Mouse (Mus musculus): ENCODE measurements around the gene Il34. TPM values are rescaled to one million over a fixed set of nuclear protein-coding genes. Genes with fewer than 3 reads are reported as not detected.

The Il34 gene
- polyA plus RNA-seq, 1 experiment from 2014 or later = 1.0 TPM

GRCm38 (mm10) chr8:110696051-110696450 is 109.7 kb downstream of the Il34 start:
- H3K27ac ChIP-seq = no peak overlapping the region
- H3K4me2 ChIP-seq (replicated peaks) = no peak overlapping the region
- H3K4me3 ChIP-seq = no peak overlapping the region
- H3K9me3 ChIP-seq = no peaks in the 10 kb centered on the region
- no peak overlapping the region for H3K9ac ChIP-seq
- 91% methylated on average over 4 of the region's 4 CpGs for WGBS
- no peaks in the 10 kb centered on the region for H3K27me3 ChIP-seq (replicated peaks)
- peaks cover 3% of the 10 kb centered on the region for H3K36me3 ChIP-seq
- H3K4me1 ChIP-seq = peaks cover 4% of the 10 kb centered on the region; the same call in 1 of the 2 replicates
- ATAC-seq (ENCODE audit: low FRiP score, low read depth) = no peak

- Histone ChIP-seq H3K4me2 (replicated peaks) (no peak overlapping the region), H3K36me3 (peaks cover 3% of the 10 kb centered on the region), H3K4me1 (peaks cover 4% of the 10 kb centered on the region; the same call in 1 of the 2 replicates), H3K27ac (no peak overlapping the region), H3K27me3 (replicated peaks) (no peaks in the 10 kb centered on the region), H3K9ac (no peak overlapping the region), H3K4me3 (no peak overlapping the region), H3K9me3 (no peaks in the 10 kb centered on the region)
- 89% methylated on average over 5 of the region's 5 CpGs for WGBS
- no peak for ATAC-seq (ENCODE audit: low FRiP score, low read depth)
These were observed 110.3 kb downstream of the Il34 start for GRCm38 (mm10) chr8:110695431-110695830.

- WGBS = 92% methylated on average over 4 of the region's 4 CpGs
- H3K9ac ChIP-seq = no peak overlapping the region
- H3K36me3 ChIP-seq = peaks cover 3% of the 10 kb centered on the region
These were observed 110.9 kb downstream of the Il34 start for GRCm38 (mm10) chr8:110694826-110695225.

GRCm38 (mm10) chr8:110694226-110694625 is 111.5 kb downstream of the Il34 start:
- H3K27ac ChIP-seq = no peak overlapping the region
- 75% methylated on average over 5 of the region's 5 CpGs for WGBS
- peaks cover 3% of the 10 kb centered on the region for H3K36me3 ChIP-seq

More at GRCm38 (mm10) chr8:110694826-110695225, 110.9 kb downstream of the Il34 start:
- ATAC-seq (ENCODE audit: low FRiP score, low read depth) = no peak
- Histone ChIP-seq H3K27me3 (replicated peaks) (no peaks in the 10 kb centered on the region), H3K4me2 (replicated peaks) (no peak overlapping the region), H3K4me1 (peaks cover 4% of the 10 kb centered on the region; the same call in 1 of the 2 replicates), H3K4me3 (no peak overlapping the region), H3K27ac (no peak overlapping the region), H3K9me3 (no peaks in the 10 kb centered on the region)

More at GRCm38 (mm10) chr8:110694226-110694625, 111.5 kb downstream of the Il34 start:
- no peak overlapping the region for H3K4me2 ChIP-seq (replicated peaks)
- H3K9me3 ChIP-seq = no peaks in the 10 kb centered on the region
- H3K27me3 ChIP-seq (replicated peaks) = no peaks in the 10 kb centered on the region
- no peak for ATAC-seq (ENCODE audit: low FRiP score, low read depth)
- H3K4me1 ChIP-seq = peaks cover 4% of the 10 kb centered on the region; the same call in 1 of the 2 replicates
- H3K4me3 ChIP-seq = no peak overlapping the region
- no peak overlapping the region for H3K9ac ChIP-seq

Other genes starting within 250 kb of the Il34 start
- gene Vac14, start 187.3 kb downstream of the Il34 start, polyA plus RNA-seq (2016; fragmentation: Nextera tagmentation; extraction: Ambion mirVana) = 32.0 and 34.5 TPM in 2 replicates
- 22.0 and 25.7 TPM in 2 replicates for gene Mtss1l, start 84.4 kb downstream of the Il34 start, polyA plus RNA-seq (2016; fragmentation: Nextera tagmentation; extraction: Ambion mirVana)
- 77.0 and 77.7 TPM in 2 replicates for gene Cog4, start 40.7 kb upstream of the Il34 start, polyA plus RNA-seq (2016; fragmentation: Nextera tagmentation; extraction: Ambion mirVana)
- gene Sf3b3, start 40.9 kb upstream of the Il34 start, polyA plus RNA-seq (2016; fragmentation: Nextera tagmentation; extraction: Ambion mirVana) = 156 TPM in 2 replicates
- gene Fuk, start 96.6 kb upstream of the Il34 start, polyA plus RNA-seq (2016; fragmentation: Nextera tagmentation; extraction: Ambion mirVana) = 9.9 and 11.9 TPM in 2 replicates
- gene St3gal2, start 114.0 kb upstream of the Il34 start, polyA plus RNA-seq (2016; fragmentation: Nextera tagmentation; extraction: Ambion mirVana) = 35.0 and 37.1 TPM in 2 replicates
- gene Ddx19a, start 191.9 kb upstream of the Il34 start, polyA plus RNA-seq (2016; fragmentation: Nextera tagmentation; extraction: Ambion mirVana) = 14.5 and 16.7 TPM in 2 replicates
- gene Ddx19b, start 225.8 kb upstream of the Il34 start, polyA plus RNA-seq (2016; fragmentation: Nextera tagmentation; extraction: Ambion mirVana) = 7.5 and 7.9 TPM in 2 replicates
- gene Aars, start 227.2 kb upstream of the Il34 start, polyA plus RNA-seq (2016; fragmentation: Nextera tagmentation; extraction: Ambion mirVana) = 80.1 and 83.8 TPM in 2 replicates

Data from neural tube, embryonic 12.5 days (tissue).